Mouse (Mus musculus) CH12.LX (cell line): Measurements from ENCODE around the gene Gm17545. TPM values are rescaled to one million over a fixed set of nuclear protein-coding genes. Genes with fewer than 3 reads are reported as not detected.
A peak's percentile ranks its signal among the peaks of the same experiment; 100 is the strongest.

Experiments
- DNase-seq: peaks from one replicate; pipeline ENCODE4 v3.0.0-alpha.2; 2013; ENCODE audit errors: extremely low read depth
- H3K27ac ChIP-seq: 2 replicates; pipeline ENCODE4 v1.5.1; 2012; ENCODE audit warnings: low read depth, mild to moderate bottlenecking, control low read depth, moderate library complexity; ENCODE audit not compliant: insufficient read depth
- H3K27me3 ChIP-seq: replicated peaks from 2 replicates; pipeline ENCODE3; 2012; ENCODE audit warnings: inconsistent platforms
- H3K36me3 ChIP-seq, 2 experiments: replicated peaks in 1 of 2; 2 replicates each; pipeline versions ENCODE3 to v1.6.1; 2012; ENCODE audit warnings: inconsistent platforms in 1 of 2, low read length in 1 of 2, mild to moderate bottlenecking in 1 of 2, mixed read lengths in 1 of 2, moderate library complexity in 1 of 2; ENCODE audit not compliant: control insufficient read depth in 1 of 2, insufficient read depth in 1 of 2
- H3K4me1 ChIP-seq, 2 experiments: 2 replicates each; pipeline ENCODE4 v1.6.1; 2012; ENCODE audit warnings: inconsistent platforms in 1 of 2, moderate library complexity in 1 of 2; ENCODE audit not compliant: insufficient read depth in 2 of 2, control insufficient read depth in 1 of 2
- H3K4me2 ChIP-seq: 2 replicates; pipeline ENCODE4 v1.6.1; 2012; ENCODE audit warnings: low read depth, mild to moderate bottlenecking, control low read depth; ENCODE audit not compliant: poor library complexity, insufficient read depth, severe bottlenecking
- H3K4me3 ChIP-seq, 3 experiments: fragments of 150-350 bp in 1 of 3; sonication (generic) in 1 of 3; replicated peaks in 1 of 3; 2 replicates each; pipeline versions ENCODE3 to v1.5.1; 2011 to 2012; ENCODE audit warnings: low read depth in 2 of 3, low read length in 2 of 3, mild to moderate bottlenecking in 2 of 3, moderate library complexity in 2 of 3, control low read depth in 1 of 3, improper control_type of control experiment in 1 of 3, inconsistent platforms in 1 of 3, mixed read lengths in 1 of 3; ENCODE audit not compliant: poor library complexity in 1 of 3
- H3K79me2 ChIP-seq: replicated peaks from 2 replicates; pipeline ENCODE4 v1.6.1; 2012; ENCODE audit warnings: mild to moderate bottlenecking, moderate library complexity; ENCODE audit not compliant: control insufficient read depth, poor library complexity, insufficient read depth, severe bottlenecking; ENCODE audit errors: extremely low read depth
- H3K9ac ChIP-seq: 2 replicates; pipeline ENCODE4 v1.6.1; 2012; ENCODE audit warnings: low read depth, mild to moderate bottlenecking, control low read depth, moderate library complexity; ENCODE audit not compliant: insufficient read depth
- H3K9me3 ChIP-seq: replicated peaks from 2 replicates; pipeline ENCODE3; 2012; ENCODE audit warnings: low read length, inconsistent platforms, mixed read lengths
- CHD1 ChIP-seq: IDR thresholded peaks from 2 replicates; pipeline ENCODE4 v1.6.1; 2012; ENCODE audit warnings: low read depth, low read length, improper control_type of control experiment, inconsistent platforms
- ELF1 ChIP-seq: IDR thresholded peaks from 2 replicates; pipeline ENCODE4 v1.6.1; 2014; ENCODE audit warnings: low read depth, mild to moderate bottlenecking, inconsistent platforms, low read length, improper control_type of control experiment
- EP300 ChIP-seq: IDR thresholded peaks from 2 replicates; pipeline ENCODE4 v1.6.1; 2011; ENCODE audit warnings: low read length, improper control_type of control experiment
- ETS1 ChIP-seq: conservative IDR thresholded peaks from 2 replicates; pipeline ENCODE4 v1.6.1; 2012; ENCODE audit warnings: low read depth, mild to moderate bottlenecking, inconsistent platforms, low read length, improper control_type of control experiment, moderate library complexity
- HCFC1 ChIP-seq: IDR thresholded peaks from 2 replicates; pipeline ENCODE4 v1.6.1; 2012; ENCODE audit warnings: low read depth, mild to moderate bottlenecking, inconsistent platforms, low read length, improper control_type of control experiment
- IRF4 ChIP-seq: IDR thresholded peaks from 2 replicates; pipeline ENCODE4 v1.6.1; 2014; ENCODE audit warnings: low read depth, mild to moderate bottlenecking, inconsistent platforms, low read length, improper control_type of control experiment
- KAT2A ChIP-seq: IDR thresholded peaks from 2 replicates; pipeline ENCODE4 v1.6.1; 2012; ENCODE audit warnings: low read length, improper control_type of control experiment, inconsistent platforms; ENCODE audit not compliant: insufficient replicate concordance
- MAFK ChIP-seq: IDR thresholded peaks from 2 replicates; pipeline ENCODE4 v1.6.1; 2011; ENCODE audit warnings: low read length, improper control_type of control experiment; ENCODE audit not compliant: insufficient replicate concordance
- MAX ChIP-seq: IDR thresholded peaks from 2 replicates; pipeline ENCODE4 v1.6.1; 2011; ENCODE audit warnings: low read length, improper control_type of control experiment
- MEF2A ChIP-seq: IDR thresholded peaks from 2 replicates; pipeline ENCODE4 v1.6.1; 2014; ENCODE audit warnings: low read depth, mild to moderate bottlenecking, inconsistent platforms, low read length, improper control_type of control experiment, borderline replicate concordance
- NRF1 ChIP-seq: IDR thresholded peaks from 2 replicates; pipeline ENCODE4 v1.6.1; 2014; ENCODE audit warnings: low read depth, mild to moderate bottlenecking, inconsistent platforms, low read length, improper control_type of control experiment, moderate library complexity
- POLR2A ChIP-seq: IDR thresholded peaks from 2 replicates; pipeline ENCODE4 v1.6.1; 2011; ENCODE audit warnings: low read depth, mild to moderate bottlenecking, improper control_type of control experiment, low read length
- POLR2AphosphoS2 ChIP-seq: IDR thresholded peaks from 2 replicates; pipeline ENCODE4 v1.6.1; 2011; ENCODE audit warnings: low read depth, low read length, improper control_type of control experiment
- RCOR1 ChIP-seq: conservative IDR thresholded peaks from 2 replicates; pipeline ENCODE4 v1.6.1; 2012; ENCODE audit warnings: low read depth, mild to moderate bottlenecking, inconsistent platforms, low read length, improper control_type of control experiment
- SIN3A ChIP-seq: IDR thresholded peaks from 2 replicates; pipeline ENCODE4 v1.6.1; 2012; ENCODE audit warnings: low read length, improper control_type of control experiment, inconsistent platforms
- TCF12 ChIP-seq: IDR thresholded peaks from 2 replicates; pipeline ENCODE4 v1.6.1; 2014; ENCODE audit warnings: low read depth, mild to moderate bottlenecking, inconsistent platforms, low read length, improper control_type of control experiment
- UBTF ChIP-seq: IDR thresholded peaks from 2 replicates; pipeline ENCODE4 v1.6.1; 2012; ENCODE audit warnings: low read depth, mild to moderate bottlenecking, inconsistent platforms, low read length, improper control_type of control experiment, moderate library complexity
- dilution Hi-C: fragments of 300-500 bp; cut with MboI; formaldehyde crosslinking; loops from 2 replicates; pipeline ENCODE4 v1.14.3; 2020; ENCODE audit warnings: low sequenced_read_pairs; ENCODE audit not compliant: extremely low pct_unique_long_range_greater_than_20kb, extremely low pct_ligation_motif_present
- in situ Hi-C: fragments of 300-500 bp; cut with MboI; formaldehyde crosslinking; loops from 3 replicates; pipeline ENCODE4 v1.14.3; 2019; ENCODE audit warnings: low sequenced_read_pairs, low pct_ligation_motif_present, low pct_unique_long_range_greater_than_20kb, mixed read lengths
- polyA plus RNA-seq: library from polyadenylated mRNA; unstranded; fragments of >175 nt; gene quantifications from 2 replicates; pipeline ENCODE4 v1.2.1, GENCODE M21; 2012; ENCODE audit warnings: low read depth; ENCODE audit not compliant: insufficient read length
- total RNA-seq, 2 experiments: library from RNA; depleted of rRNA; stranded (reverse); fragments of 300-350 nt in 1 of 2; fragments of >200 nt in 1 of 2; gene quantifications; 2 replicates each; pipeline ENCODE4 v1.2.3; 2012 to 2014

Gm17545 gene
- total and polyA plus RNA-seq, 3 experiments: not detected

GRCm38 (mm10) chr9:22457142-22457835 lies 3.2 kb downstream of the Gm17545 start:
- peak overlapping the region; percentile 8; the same call in 1 of the 2 replicates for H3K4me2 ChIP-seq
- peaks cover 4 to 25% of the 10 kb centered on the region in 2 experiments for H3K4me1 ChIP-seq
- H3K79me2 ChIP-seq: no peaks in the 10 kb centered on the region
- H3K9me3 ChIP-seq: no peaks in the 10 kb centered on the region
- H3K4me3 ChIP-seq: peak overlapping the region in 1 of 3 experiments; percentile 30
- no peaks in the 10 kb centered on the region for H3K27me3 ChIP-seq
- dilution Hi-C loops: no loop called here
- H3K27ac ChIP-seq: peak overlapping the region; percentile 32
- H3K36me3 ChIP-seq: peaks cover 47 to 80% of the 10 kb centered on the region in 2 experiments
- H3K9ac ChIP-seq: no peak overlapping the region
- DNase-seq: peak; percentile 86
- peak; percentile 61 for TF ChIP-seq ELF1
- TF ChIP-seq SIN3A: peak; percentile 59; the same call in 1 of the 2 replicates
- TF ChIP-seq HCFC1: peak; percentile 34; the same call in 1 of the 2 replicates
- 0 out of 2 replicates have a peak, but pooled peaks have one; percentile 25 for TF ChIP-seq EP300
- no peak for TF ChIP-seq UBTF
- TF ChIP-seq TCF12: peak; percentile 31; the same call in 1 of the 2 replicates
- in situ Hi-C loops: no loop called here

DNA sequence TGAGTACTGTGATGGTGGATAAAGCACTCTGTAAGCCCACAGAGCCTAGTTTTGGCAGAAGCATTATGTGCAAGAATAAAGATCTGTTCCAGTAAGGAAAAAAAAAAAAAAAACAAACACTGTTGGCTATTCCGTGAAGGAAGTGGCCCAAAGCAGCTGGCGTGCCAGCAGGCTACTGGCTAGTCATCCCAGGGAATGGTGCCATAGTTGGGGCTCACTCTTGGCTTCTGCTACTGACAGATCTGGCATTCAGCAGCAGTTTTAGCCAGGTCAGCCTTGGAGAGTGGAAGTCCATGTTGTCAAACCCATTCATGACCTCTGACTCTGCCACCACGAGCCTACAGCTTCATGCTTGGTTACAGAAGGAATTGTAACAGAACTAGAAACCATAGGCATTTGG lies 7.9 kb downstream of the Gm17545 start:
- no peak for TF ChIP-seq MAFK
- no peak for TF ChIP-seq MEF2A
- no peak for TF ChIP-seq MAX
- TF ChIP-seq EP300: no peak
- TF ChIP-seq NRF1: no peak
- TF ChIP-seq ETS1: no peak
- no peak for TF ChIP-seq KAT2A
- no peak for TF ChIP-seq IRF4
- TF ChIP-seq HCFC1: no peak
- TF ChIP-seq RCOR1: no peak
- no peak for TF ChIP-seq ELF1
- TF ChIP-seq POLR2A: no peak
- TF ChIP-seq TCF12: no peak
- no peak for TF ChIP-seq POLR2AphosphoS2
- no peak for TF ChIP-seq CHD1
- no peak for TF ChIP-seq UBTF
- in situ Hi-C loops: no loop called here
- H3K79me2 ChIP-seq: peaks cover 4% of the 10 kb centered on the region
- H3K4me2 ChIP-seq: no peak overlapping the region
- peaks cover 17 to 68% of the 10 kb centered on the region in 2 experiments for H3K36me3 ChIP-seq
- no peak overlapping the region for H3K9ac ChIP-seq
- DNase-seq: no peak
- no peak overlapping the region for H3K4me3 ChIP-seq
- H3K27me3 ChIP-seq: no peaks in the 10 kb centered on the region
- peaks cover 3 to 22% of the 10 kb centered on the region in 2 experiments for H3K4me1 ChIP-seq
- dilution Hi-C loops: no loop called here
- H3K9me3 ChIP-seq: no peaks in the 10 kb centered on the region
- H3K27ac ChIP-seq: no peak overlapping the region
